Mouse (Mus musculus): ENCODE data around the gene Rps26.

GRCm38 (mm10) chr10:128662465-128662864 lies 35.9 kb upstream of the Rps26 start:
- no peak for TF ChIP-seq POLR2A (IDR thresholded peaks at IDR 0.05; ENCODE audit: borderline replicate concordance, extremely low read depth, insufficient read depth, insufficient read length, poor library complexity, severe bottlenecking)
- TF ChIP-seq CTCF (IDR thresholded peaks at IDR 0.05; ENCODE audit: borderline replicate concordance, extremely low read depth, insufficient read depth, insufficient read length) = no peak
